Mouse (Mus musculus): ENCODE measurements around the gene Cltc.

DNA sequence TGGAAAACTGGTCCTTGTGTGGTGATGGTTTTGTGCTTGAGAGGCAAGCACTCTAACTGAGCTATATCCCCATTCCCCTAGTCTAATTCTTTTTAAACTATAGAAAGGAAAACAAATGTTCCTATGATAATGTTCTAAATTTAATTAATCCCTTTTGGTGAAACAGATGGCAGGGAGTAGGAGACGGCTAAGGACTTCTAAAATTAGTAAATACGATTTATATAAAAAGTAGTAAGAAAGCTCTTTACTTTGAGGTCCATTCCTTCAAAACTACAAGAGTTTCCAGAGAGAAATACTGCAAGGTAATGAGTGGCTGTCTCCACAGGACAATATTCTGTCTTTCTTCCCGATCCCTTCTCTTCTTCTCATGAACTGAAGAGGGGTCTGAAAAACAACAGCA is 93.0 kb downstream of the Cltc start:
- TF ChIP-seq POLR2A (IDR thresholded peaks at IDR 0.05; ENCODE audit: insufficient read depth, low read depth, low read length) = no peak
- no peak for TF ChIP-seq CTCF (IDR thresholded peaks at IDR 0.05; ENCODE audit: insufficient read depth, low read depth, low read length)

All from olfactory bulb, adult 2 months (tissue).